Comparison of ENCODE assay signal across 8 mouse cellular contexts in genomic region chr11:69876186-69876585, GRCm38 (mm10). TPM values are rescaled to one million over a fixed set of nuclear protein-coding genes. Genes with fewer than 3 reads are reported as not detected.
DNase-seq lines count a peak whose midpoint lies in the region; ATAC-seq lines count a peak whose summit lies in the region.

No protein-coding gene starts in this region.

- no peak for DNase-seq in hindbrain, embryonic 10.5 days (ENCODE audit: low spot score)
- DNase-seq in intestine, embryonic 14.5 days (ENCODE audit: low spot score): no peak
- no peak for DNase-seq in urinary bladder, postnatal 4 days (ENCODE audit: low spot score in 2 of 2)
- no peak for DNase-seq in cerebellum, postnatal 4 days (ENCODE audit: low spot score in 2 of 2)

- H3K36me3 ChIP-seq in hindbrain, embryonic 10.5 days: no peaks in the 10 kb centered on the region
- H3K36me3 ChIP-seq in hindbrain, embryonic 16.5 days (ENCODE audit: control insufficient read depth, insufficient read depth, low read length): no peaks in the 10 kb centered on the region
- no peaks in the 10 kb centered on the region for H3K36me3 ChIP-seq in intestine, embryonic 14.5 days (ENCODE audit: control insufficient read depth, insufficient read depth, low read length)
- H3K36me3 ChIP-seq in lung, embryonic 15.5 days: no peaks in the 10 kb centered on the region

- no peak overlapping the region for H3K4me2 ChIP-seq in hindbrain, embryonic 16.5 days (ENCODE audit: low read length)
- no peak overlapping the region for H3K4me2 ChIP-seq in intestine, embryonic 14.5 days (ENCODE audit: low read length)
- H3K4me2 ChIP-seq in lung, embryonic 15.5 days: peak overlapping the region; percentile 3; the same call in 1 of the 2 replicates

- peaks cover 52% of the 10 kb centered on the region for H3K4me1 ChIP-seq in hindbrain, embryonic 10.5 days (replicated peaks)
- H3K4me1 ChIP-seq in hindbrain, embryonic 16.5 days (ENCODE audit: control insufficient read depth, insufficient read depth, low read depth, low read length): peaks cover 3% of the 10 kb centered on the region
- peaks cover 21% of the 10 kb centered on the region for H3K4me1 ChIP-seq in intestine, embryonic 14.5 days (replicated peaks; ENCODE audit: control insufficient read depth, insufficient read depth, low read length)
- peaks cover 51% of the 10 kb centered on the region for H3K4me1 ChIP-seq in lung, embryonic 15.5 days

- H3K9ac ChIP-seq in hindbrain, embryonic 16.5 days (ENCODE audit: low read depth, low read length): no peak overlapping the region
- H3K9ac ChIP-seq in intestine, embryonic 14.5 days (ENCODE audit: low read length): no peak overlapping the region
- H3K9ac ChIP-seq in lung, embryonic 15.5 days: no peak overlapping the region

- H3K27me3 ChIP-seq in hindbrain, embryonic 10.5 days (ENCODE audit: insufficient read depth, poor library complexity, severe bottlenecking): peaks cover 11% of the 10 kb centered on the region
- 0 out of 2 replicates have a peak, but pooled peaks cover 3% of the 10 kb centered on the region for H3K27me3 ChIP-seq in hindbrain, embryonic 16.5 days (replicated peaks; ENCODE audit: control insufficient read depth, insufficient read depth, low read length)
- no peaks in the 10 kb centered on the region for H3K27me3 ChIP-seq in intestine, embryonic 14.5 days (replicated peaks; ENCODE audit: control insufficient read depth, insufficient read depth, low read length)
- no peaks in the 10 kb centered on the region for H3K27me3 ChIP-seq in lung, embryonic 15.5 days

- ATAC-seq in hindbrain, embryonic 16.5 days: no peak
- ATAC-seq in common myeloid progenitor, adult 5-6 weeks (replicated peaks; ENCODE audit: low read depth, poor library complexity, severe bottlenecking): peak; percentile 10; the same call in 1 of the 2 replicates
- ATAC-seq in intestine, embryonic 14.5 days (replicated peaks; ENCODE audit: low FRiP score, low TSS enrichment, low read depth): no peak
- peak; percentile 15; the same call in 1 of the 2 replicates for ATAC-seq in lung, embryonic 15.5 days (ENCODE audit: borderline replicate concordance, extremely low read depth, low FRiP score, low TSS enrichment)
- ATAC-seq in erythroid progenitor cell, adult 5-6 weeks (replicated peaks; ENCODE audit: low FRiP score, poor library complexity, severe bottlenecking): no peak

- WGBS in hindbrain, embryonic 10.5 days: 71% methylated on average over 7 of the region's 7 CpGs
- 68% methylated on average over 7 of the region's 7 CpGs for WGBS in hindbrain, embryonic 16.5 days
- WGBS in intestine, embryonic 14.5 days: 48% methylated on average over 7 of the region's 7 CpGs
- 16% methylated on average over 7 of the region's 7 CpGs for WGBS in lung, embryonic 15.5 days

- H3K27ac ChIP-seq in hindbrain, embryonic 10.5 days: peak overlapping the region; percentile 72; the same call in 1 of the 2 replicates
- H3K27ac ChIP-seq in hindbrain, embryonic 16.5 days (ENCODE audit: low read depth, low read length): no peak overlapping the region
- 0 out of 2 replicates have a peak overlapping the region, but pooled peaks have one; percentile 8 for H3K27ac ChIP-seq in intestine, embryonic 14.5 days (ENCODE audit: low read depth)
- peak overlapping the region; percentile 60 for H3K27ac ChIP-seq in lung, embryonic 15.5 days

- no peak overlapping the region for H3K4me3 ChIP-seq in hindbrain, embryonic 10.5 days
- H3K4me3 ChIP-seq in hindbrain, embryonic 16.5 days (ENCODE audit: low read length): no peak overlapping the region
- no peak overlapping the region for H3K4me3 ChIP-seq in intestine, embryonic 14.5 days (ENCODE audit: low read depth, low read length)
- H3K4me3 ChIP-seq in lung, embryonic 15.5 days: no peak overlapping the region

- no peaks in the 10 kb centered on the region for H3K9me3 ChIP-seq in hindbrain, embryonic 10.5 days
- H3K9me3 ChIP-seq in hindbrain, embryonic 16.5 days (ENCODE audit: control insufficient read depth, low read length): no peaks in the 10 kb centered on the region
- H3K9me3 ChIP-seq in intestine, embryonic 14.5 days (ENCODE audit: control insufficient read depth, low read length): no peaks in the 10 kb centered on the region
- no peaks in the 10 kb centered on the region for H3K9me3 ChIP-seq in lung, embryonic 15.5 days

RNA-seq across cellular contexts. Expression of gene Tmem95, which starts 1.6 kb away (rescaled TPM):
- not detected in 2 replicates for polyA plus RNA-seq in hindbrain, embryonic 10.5 days (2016; fragmentation: Nextera tagmentation; extraction: Ambion mirVana)
- polyA plus RNA-seq in hindbrain, embryonic 16.5 days (2015; fragmentation: Nextera tagmentation; extraction: Ambion mirVana): not detected in 2 replicates
- not detected in 2 replicates for total RNA-seq in common myeloid progenitor, adult 5-6 weeks (2017)
- 0.38 TPM in 1 of 2 replicates, not detected in the other for polyA plus RNA-seq in intestine, embryonic 14.5 days (2014; fragmentation: Nextera tagmentation; extraction: Ambion mirVana)
- not detected in 2 replicates for polyA plus RNA-seq in lung, embryonic 15.5 days (2015; fragmentation: Nextera tagmentation; extraction: Ambion mirVana)
- total RNA-seq in erythroid progenitor cell, adult 5-6 weeks (2015; ENCODE audit: low replicate concordance): not detected in 2 replicates
- total RNA-seq in erythroid progenitor cell, adult 5-6 weeks (2017; ENCODE audit: low replicate concordance): not detected in 2 replicates

RNA-seq across cellular contexts. Expression of gene Kctd11, which starts 5.0 kb away (rescaled TPM):
- polyA plus RNA-seq in hindbrain, embryonic 10.5 days (2016; fragmentation: Nextera tagmentation; extraction: Ambion mirVana): 5.2 and 6.8 TPM in 2 replicates
- polyA plus RNA-seq in hindbrain, embryonic 16.5 days (2015; fragmentation: Nextera tagmentation; extraction: Ambion mirVana): 2.2 and 3.2 TPM in 2 replicates
- total RNA-seq in common myeloid progenitor, adult 5-6 weeks (2017): 0.39 and 0.50 TPM in 2 replicates
- 3.5 and 4.4 TPM in 2 replicates for polyA plus RNA-seq in intestine, embryonic 14.5 days (2014; fragmentation: Nextera tagmentation; extraction: Ambion mirVana)
- 8.1 and 8.6 TPM in 2 replicates for polyA plus RNA-seq in lung, embryonic 15.5 days (2015; fragmentation: Nextera tagmentation; extraction: Ambion mirVana)
- 0.72 and 0.84 TPM in 2 replicates for total RNA-seq in erythroid progenitor cell, adult 5-6 weeks (2015; ENCODE audit: low replicate concordance)
- 0.13 TPM in 1 of 2 replicates, not detected in the other for total RNA-seq in erythroid progenitor cell, adult 5-6 weeks (2017; ENCODE audit: low replicate concordance)

RNA-seq across cellular contexts. Expression of gene Tnk1, which starts 17.7 kb away (rescaled TPM):
- 0.77 and 1.7 TPM in 2 replicates for polyA plus RNA-seq in hindbrain, embryonic 10.5 days (2016; fragmentation: Nextera tagmentation; extraction: Ambion mirVana)
- polyA plus RNA-seq in hindbrain, embryonic 16.5 days (2015; fragmentation: Nextera tagmentation; extraction: Ambion mirVana): 0.10 and 0.13 TPM in 2 replicates
- not detected in 2 replicates for total RNA-seq in common myeloid progenitor, adult 5-6 weeks (2017)
- polyA plus RNA-seq in intestine, embryonic 14.5 days (2014; fragmentation: Nextera tagmentation; extraction: Ambion mirVana): 10.3 and 12.2 TPM in 2 replicates
- 9.2 and 9.6 TPM in 2 replicates for polyA plus RNA-seq in lung, embryonic 15.5 days (2015; fragmentation: Nextera tagmentation; extraction: Ambion mirVana)
- 5.9 and 6.8 TPM in 2 replicates for total RNA-seq in erythroid progenitor cell, adult 5-6 weeks (2015; ENCODE audit: low replicate concordance)
- 7.3 and 8.1 TPM in 2 replicates for total RNA-seq in erythroid progenitor cell, adult 5-6 weeks (2017; ENCODE audit: low replicate concordance)

RNA-seq across cellular contexts. Expression of gene Acap1, which starts 19.2 kb away (rescaled TPM):
- polyA plus RNA-seq in hindbrain, embryonic 10.5 days (2016; fragmentation: Nextera tagmentation; extraction: Ambion mirVana): 1.2 and 1.4 TPM in 2 replicates
- polyA plus RNA-seq in hindbrain, embryonic 16.5 days (2015; fragmentation: Nextera tagmentation; extraction: Ambion mirVana): 0.13 and 0.25 TPM in 2 replicates
- total RNA-seq in common myeloid progenitor, adult 5-6 weeks (2017): 73.1 and 81.7 TPM in 2 replicates
- 8.1 and 9.3 TPM in 2 replicates for polyA plus RNA-seq in intestine, embryonic 14.5 days (2014; fragmentation: Nextera tagmentation; extraction: Ambion mirVana)
- 1.4 and 5.0 TPM in 2 replicates for polyA plus RNA-seq in lung, embryonic 15.5 days (2015; fragmentation: Nextera tagmentation; extraction: Ambion mirVana)
- 9.4 and 12.6 TPM in 2 replicates for total RNA-seq in erythroid progenitor cell, adult 5-6 weeks (2015; ENCODE audit: low replicate concordance)
- 8.5 and 11.6 TPM in 2 replicates for total RNA-seq in erythroid progenitor cell, adult 5-6 weeks (2017; ENCODE audit: low replicate concordance)

RNA-seq across cellular contexts. Expression of gene 2810408A11Rik, which starts 24.6 kb away (rescaled TPM):
- polyA plus RNA-seq in hindbrain, embryonic 10.5 days (2016; fragmentation: Nextera tagmentation; extraction: Ambion mirVana): 11.4 and 15.2 TPM in 2 replicates
- polyA plus RNA-seq in hindbrain, embryonic 16.5 days (2015; fragmentation: Nextera tagmentation; extraction: Ambion mirVana): 5.5 and 6.3 TPM in 2 replicates
- 5.5 and 5.9 TPM in 2 replicates for total RNA-seq in common myeloid progenitor, adult 5-6 weeks (2017)
- 8.8 and 10.7 TPM in 2 replicates for polyA plus RNA-seq in intestine, embryonic 14.5 days (2014; fragmentation: Nextera tagmentation; extraction: Ambion mirVana)
- 11.9 and 13.0 TPM in 2 replicates for polyA plus RNA-seq in lung, embryonic 15.5 days (2015; fragmentation: Nextera tagmentation; extraction: Ambion mirVana)
- 2.5 TPM in 1 of 2 replicates, not detected in the other for total RNA-seq in erythroid progenitor cell, adult 5-6 weeks (2015; ENCODE audit: low replicate concordance)
- 0.51 TPM in 1 of 2 replicates, not detected in the other for total RNA-seq in erythroid progenitor cell, adult 5-6 weeks (2017; ENCODE audit: low replicate concordance)

Comparison
In these comparisons a context has a peak if more than half of its experiments do, and no peak if none do; other contexts are left out.
1. ATAC-seq: peak in common myeloid progenitor, adult 5-6 weeks (single experiment) and lung, embryonic 15.5 days (single experiment); none in hindbrain, embryonic 16.5 days (single experiment), intestine, embryonic 14.5 days (single experiment) and erythroid progenitor cell, adult 5-6 weeks (single experiment).